Mouse (Mus musculus) c-Kit-positive CD71-positive TER-119-positive erythroid progenitor cells, embryonic 14.5 days (primary cell): Measurements from ENCODE around the gene Il1rap.

Experiments
- DNase-seq: peaks from one replicate; pipeline ENCODE4 v3.0.0-alpha.2; 2013; ENCODE audit warnings: low spot score

Gene Il1rap

DNA sequence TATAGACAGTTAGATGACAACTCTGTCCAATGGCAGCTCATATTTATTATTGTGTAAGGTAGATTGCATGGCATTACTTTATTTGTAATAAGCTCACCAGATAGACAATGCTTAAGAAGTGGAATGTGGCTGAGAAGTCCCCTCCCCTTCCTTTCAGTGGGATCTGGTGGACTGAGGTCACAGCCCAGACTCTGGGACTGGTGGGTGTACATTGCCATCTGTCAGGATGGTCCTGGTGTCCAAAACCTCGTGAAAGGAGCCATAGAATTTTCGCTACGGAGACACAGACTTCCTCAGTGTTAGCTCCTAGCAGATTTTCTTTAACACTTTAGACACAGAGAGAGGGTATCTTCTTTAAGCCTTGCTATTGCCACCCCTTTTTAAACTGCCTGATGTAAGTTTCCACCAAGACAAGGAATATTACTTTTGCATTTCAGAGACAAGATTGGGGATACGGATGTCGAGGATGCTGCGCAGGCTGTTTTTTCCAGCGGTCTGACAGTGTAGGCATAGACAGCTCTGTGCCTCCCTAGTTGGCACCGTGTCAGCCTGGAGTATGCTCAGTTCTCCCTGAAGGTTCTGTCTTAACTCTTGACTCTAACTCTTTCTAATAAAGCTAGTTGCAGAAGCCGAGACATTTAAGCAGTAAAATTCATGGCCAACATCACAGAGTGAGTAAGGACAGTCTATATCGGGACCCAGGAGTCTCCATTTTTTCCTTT lies 31.2 kb downstream of the Il1rap start:
- no peak for DNase-seq

DNA sequence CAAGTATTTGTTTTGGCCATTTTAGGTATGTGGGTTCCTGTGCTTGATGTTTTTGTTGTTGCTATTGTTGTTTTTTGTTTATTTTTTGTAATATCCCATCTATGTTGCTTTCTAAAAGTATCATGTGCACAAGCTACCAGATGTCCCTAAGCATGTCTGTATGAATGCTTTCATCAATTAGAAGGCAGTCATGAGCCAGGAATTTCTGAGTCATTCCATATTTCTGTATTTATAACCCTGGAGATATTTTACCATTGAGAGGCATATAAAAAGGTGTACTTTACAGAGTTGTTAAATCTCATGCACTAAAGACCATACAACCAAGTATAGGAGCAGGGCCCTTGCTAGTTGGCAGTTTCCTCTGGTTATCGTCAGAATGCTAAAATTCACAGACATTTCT lies 41.6 kb downstream of the Il1rap start:
- no peak for DNase-seq

- no peak for DNase-seq
Observed at GRCm38 (mm10) chr16:26626065-26626464, 44.6 kb downstream of the Il1rap start.

DNA sequence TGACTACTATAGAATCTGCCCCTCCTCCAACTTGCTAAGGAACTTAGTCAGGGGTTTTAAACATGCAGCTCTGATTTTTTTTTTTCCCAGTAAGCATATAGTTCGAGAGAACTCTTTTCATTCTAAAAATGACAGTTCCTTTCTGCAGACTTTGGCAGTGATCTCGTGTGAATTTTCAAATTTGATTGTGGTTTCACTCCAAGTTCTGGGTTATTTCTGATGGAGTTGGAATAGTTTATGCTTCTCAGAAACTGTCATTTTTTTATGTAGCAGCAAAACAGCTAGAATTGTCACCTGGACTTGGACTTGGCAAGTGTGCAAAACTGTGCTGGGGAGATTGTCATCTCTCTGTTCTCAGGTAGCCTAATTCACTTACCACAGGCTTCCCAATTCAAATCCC lies 53.3 kb downstream of the Il1rap start:
- DNase-seq: no peak

DNA sequence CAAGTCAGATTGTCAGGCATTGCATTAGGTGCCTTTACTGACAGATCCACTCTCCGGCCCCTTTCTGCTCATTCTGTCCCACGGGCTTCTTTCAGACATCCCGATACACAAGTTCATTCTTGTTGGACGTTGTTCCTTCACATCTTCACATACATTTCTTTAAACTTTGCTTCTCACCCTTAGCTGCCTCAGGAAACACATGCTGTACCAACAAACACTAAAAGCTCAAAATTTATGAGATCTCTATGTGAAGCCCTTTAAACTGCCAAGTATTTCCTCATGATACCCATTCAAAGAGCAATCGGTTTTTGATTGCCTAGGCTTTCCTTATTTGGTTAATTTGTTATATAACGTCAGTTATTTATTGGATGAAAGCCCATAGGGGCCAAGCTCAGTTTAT lies 61.6 kb downstream of the Il1rap start:
- no peak for DNase-seq

- no peak for DNase-seq
Observed at GRCm38 (mm10) chr16:26646066-26646465, 64.6 kb downstream of the Il1rap start.

DNA sequence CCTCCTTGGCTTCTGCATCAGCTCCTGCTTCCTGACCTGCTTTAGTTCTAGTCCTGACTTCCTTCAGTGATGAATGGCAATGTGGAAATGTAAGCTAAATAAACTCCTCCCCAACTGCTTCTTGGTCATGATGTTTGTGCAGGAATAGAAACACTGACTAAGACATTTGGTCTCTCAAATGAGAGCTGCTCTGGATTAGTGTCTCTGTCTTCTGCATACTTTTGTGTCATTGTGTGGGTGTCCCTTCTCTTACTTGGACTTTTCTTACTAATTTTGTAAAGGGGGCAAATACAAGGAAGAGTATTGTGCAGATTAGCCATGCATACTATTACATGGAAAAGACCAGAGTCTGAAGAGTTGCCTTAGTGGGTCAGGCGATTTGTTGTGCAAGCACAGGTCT lies 65.5 kb downstream of the Il1rap start:
- no peak for DNase-seq

GRCm38 (mm10) chr16:26662722-26663436 lies 81.4 kb downstream of the Il1rap start:
- no peak for DNase-seq

GRCm38 (mm10) chr16:26666401-26666800 lies 84.9 kb downstream of the Il1rap start:
- no peak for DNase-seq

DNA sequence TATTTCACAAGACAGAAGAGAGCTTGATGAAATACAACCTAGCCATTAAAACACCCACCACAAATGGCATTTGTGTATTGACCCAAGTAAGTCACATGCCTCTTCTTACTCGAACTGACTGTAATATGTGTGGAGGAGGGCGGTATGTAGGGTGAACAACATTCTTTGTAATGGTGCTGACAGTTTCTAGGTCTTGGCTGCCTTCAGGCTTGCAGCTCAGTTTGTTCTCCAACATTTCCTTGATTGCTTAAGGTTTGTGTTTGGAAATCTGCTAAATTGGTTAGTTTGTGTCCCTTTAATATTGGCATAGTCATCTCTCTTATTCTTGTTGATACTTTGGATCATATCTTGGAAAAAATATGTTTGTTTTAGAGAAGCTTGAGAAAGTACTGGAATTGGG lies 87.6 kb downstream of the Il1rap start:
- DNase-seq: no peak

DNA sequence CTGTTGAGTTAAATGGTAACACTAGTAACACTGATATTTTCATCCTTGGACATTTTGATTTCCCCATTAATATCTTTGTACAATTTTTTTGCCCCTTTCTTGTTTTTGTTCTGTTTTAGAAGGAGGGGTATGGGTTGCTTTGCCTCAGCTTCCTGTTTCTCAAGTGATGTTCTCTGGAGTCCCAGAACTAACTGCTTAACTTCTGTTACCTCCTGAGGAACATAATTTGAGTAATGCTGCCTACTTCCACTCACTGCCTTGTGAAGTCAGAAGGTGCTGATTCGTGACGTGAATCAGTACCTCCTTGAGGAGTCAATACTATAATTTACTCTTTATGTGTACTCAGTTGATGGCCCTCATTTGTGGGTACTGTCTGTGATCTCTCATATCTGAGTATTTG lies 98.9 kb downstream of the Il1rap start:
- no peak for DNase-seq

GRCm38 (mm10) chr16:26689771-26690170 lies 108.3 kb downstream of the Il1rap start:
- peak; percentile 3 for DNase-seq

DNA sequence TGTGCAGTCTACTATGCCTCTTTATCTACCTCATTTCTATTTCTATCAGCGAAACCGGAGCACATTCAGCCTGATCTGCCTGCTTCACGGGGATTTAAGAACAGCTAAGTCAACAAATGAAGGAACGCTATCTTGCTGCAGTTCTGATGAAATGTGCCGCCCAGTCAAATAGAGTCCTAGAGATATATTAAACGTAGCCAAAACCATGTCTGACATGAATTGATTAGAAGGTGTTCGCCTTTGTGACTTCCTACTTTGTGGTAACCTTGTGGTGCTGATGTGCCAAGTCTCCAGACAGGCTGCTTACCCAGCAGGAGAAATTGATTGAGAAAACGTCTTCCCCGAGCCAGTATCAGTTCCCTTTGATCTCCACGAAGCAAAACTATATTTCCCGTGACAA lies 109.8 kb downstream of the Il1rap start:
- DNase-seq: no peak

- DNase-seq: no peak
Observed at GRCm38 (mm10) chr16:26698076-26698475, 116.6 kb downstream of the Il1rap start.

DNA sequence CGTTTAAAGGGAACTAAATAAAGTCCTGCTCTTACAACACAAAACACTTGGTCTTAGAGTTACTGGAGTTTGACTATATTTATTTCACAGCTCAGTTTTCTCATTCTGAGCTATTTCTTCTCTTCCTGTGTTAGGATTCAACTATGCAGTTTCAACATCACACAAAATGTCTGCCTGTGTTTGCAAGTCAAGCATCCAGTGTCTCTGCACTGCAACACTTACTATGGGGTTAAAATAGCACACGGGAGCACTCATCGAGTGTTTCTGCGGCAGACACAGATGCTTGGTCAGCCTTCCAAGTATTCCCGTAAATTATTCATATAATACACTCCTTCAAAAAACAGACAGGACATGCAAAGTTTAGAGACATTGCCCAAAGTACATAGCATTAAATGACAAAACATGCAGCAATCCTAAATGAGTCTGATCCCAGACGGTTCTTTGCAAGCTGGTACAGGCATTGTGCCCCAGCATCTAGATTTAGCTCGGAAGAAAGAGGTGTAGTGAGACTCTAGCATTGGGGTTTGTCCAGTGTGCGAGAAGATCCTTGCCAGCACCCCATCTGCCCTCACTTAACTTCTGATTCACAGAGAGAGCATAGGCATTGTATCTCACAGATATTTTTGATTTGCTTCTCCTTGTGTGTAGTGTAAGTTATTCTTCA lies 119.1 kb downstream of the Il1rap start:
- no peak for DNase-seq

- DNase-seq: no peak
Observed at GRCm38 (mm10) chr16:26705658-26706371, 124.3 kb downstream of the Il1rap start.

DNA sequence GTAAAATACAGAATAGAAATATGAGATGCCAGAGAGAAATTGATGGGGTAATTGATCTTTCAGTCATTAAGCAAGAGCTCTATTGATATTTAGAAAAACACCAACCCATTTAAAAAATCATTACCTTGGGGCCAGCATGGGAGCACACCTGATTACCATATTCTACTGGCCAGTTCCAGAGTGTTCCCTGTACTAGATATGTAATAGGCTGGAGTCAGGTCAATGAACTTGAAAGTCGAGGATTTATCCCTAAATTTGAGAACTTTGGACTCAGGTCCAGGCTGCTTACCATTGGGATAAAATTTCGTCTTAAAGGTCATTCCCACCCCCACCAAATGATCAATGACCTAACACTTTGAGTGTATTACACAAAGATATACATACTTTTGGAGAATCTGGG lies 125.0 kb downstream of the Il1rap start:
- no peak for DNase-seq

DNA sequence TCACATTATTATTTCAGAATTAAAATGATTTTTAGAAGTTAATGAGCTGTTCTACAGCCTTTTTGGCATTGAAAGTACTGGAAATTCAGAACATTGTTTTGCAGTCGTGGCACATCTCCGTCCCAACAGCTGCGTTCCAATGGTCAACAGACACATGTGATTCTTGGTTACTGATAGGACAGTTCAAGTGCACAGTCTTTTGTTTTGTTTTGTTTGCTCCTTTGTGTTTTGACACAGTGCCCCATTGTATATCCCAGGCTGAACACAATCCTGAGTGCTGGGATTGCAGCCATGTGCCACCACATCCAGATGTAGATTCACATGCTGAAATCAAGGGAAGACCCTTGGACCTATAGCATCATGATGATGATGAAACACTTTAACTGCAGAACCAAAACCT lies 129.4 kb downstream of the Il1rap start:
- no peak for DNase-seq

DNA sequence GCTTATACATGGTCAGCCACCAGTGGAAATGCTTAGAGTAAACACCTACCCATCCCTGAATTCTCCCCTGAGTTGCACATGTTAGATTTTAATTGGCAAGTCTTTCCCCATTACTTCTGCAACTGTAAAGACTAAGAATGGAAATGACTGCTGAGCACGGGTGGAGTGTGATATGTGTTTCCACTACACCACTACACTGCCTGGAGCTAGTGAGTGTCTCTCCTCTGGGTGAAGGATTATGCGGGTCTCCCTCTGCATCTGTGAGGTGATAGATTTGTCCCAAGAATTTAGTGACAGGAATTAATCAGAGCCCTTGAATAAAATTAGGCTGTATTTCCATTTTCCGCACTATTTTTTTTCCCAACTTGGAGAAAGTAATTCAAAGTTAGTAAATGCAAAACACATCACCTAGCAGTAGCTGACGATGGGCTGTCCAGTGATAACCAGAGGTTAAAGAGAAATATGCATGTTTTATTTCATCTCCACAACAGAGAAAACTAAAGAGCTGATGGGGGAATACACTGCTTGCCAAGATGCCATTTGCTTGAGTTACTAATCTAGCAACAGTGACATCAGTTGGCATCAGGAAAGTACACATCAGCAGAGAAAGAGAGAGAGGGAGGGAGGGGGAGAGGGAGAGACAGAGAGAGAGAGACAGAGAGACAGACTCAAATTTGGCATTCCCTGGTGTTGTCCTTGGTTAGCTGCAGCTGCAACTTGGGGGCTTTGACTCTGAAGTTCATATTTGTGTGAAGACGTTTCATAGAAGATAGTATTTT lies 132.2 kb downstream of the Il1rap start:
- DNase-seq: no peak

DNA sequence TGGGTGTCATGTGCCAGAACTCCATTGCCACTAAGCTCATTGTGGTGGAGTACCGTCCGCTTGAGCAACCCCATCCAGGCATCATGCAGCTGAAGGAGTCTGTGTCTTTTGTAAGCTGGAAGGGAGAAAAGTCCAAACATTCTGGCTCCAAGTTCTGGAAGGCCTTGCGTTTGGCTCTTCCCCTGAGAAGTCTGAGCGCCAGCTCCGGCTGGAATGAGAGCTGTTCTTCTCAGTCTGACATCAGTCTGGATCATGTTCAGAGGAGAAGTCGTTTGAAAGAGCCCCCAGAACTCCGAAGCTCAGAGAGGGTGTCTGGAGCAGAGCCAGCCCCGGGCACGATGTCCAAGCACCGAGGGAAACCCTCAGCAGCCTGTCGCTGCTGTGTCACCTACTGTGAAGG lies 141.0 kb downstream of the Il1rap start:
- no peak for DNase-seq

DNA sequence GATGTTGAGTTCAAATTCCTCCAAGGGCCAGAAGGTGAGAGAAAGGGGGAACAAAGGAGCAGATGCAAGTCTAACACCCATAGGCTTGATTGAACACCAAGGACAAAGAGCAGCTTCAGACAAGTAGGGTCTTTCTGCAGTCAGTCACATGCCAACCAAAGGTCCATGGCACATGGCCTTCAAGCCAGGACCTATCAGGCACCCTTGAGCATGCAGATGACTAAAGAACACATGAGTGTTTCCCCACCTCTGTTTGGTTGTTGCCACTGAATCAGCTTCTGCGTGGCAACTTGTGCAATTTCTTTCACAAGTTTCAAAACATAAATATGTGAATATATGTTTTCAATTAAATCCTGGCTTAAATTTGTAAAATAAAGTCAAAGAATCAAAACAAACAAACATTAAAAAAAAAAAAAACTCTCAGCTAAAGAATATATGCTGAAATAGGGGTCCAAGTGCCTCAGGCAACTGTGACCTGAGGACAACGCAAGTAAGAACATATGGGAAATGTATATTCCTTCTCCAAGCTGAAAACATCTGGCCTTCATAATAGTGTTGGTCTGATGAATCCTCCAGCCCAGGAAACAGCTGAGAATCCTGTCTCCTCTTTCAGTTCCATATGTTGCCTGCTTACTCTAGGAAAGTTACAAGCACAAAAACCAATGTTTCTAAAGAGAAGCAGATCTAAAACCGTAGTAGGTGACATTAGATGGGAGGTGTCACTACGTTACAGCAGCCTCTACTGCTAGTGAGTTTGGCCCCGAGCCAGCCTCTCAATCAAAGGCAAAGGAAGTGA lies 142.6 kb downstream of the Il1rap start:
- no peak for DNase-seq
